Mouse (Mus musculus): ENCODE measurements around the gene Tnrc18.

DNA sequence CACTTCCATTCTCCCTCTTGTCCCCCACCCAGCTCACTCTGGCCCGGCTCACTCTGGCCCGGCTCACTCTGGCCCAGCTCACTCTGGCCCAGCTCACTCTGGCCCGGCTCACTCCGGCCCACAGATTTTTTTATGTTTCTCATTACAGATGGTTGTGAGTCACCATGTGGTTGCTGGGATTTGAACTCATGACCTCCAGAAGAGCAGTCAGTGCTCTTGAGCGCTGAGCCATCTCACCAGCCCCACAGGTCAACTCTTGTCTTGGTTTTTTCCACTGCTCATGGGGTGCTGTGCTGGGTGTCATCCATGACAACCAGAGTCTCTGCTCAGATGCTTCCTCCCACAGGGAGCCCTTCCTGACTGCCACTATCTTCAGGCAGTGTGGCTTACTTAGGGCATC is 42.7 kb downstream of the Tnrc18 start:
- no peak for TF ChIP-seq POLR2A (IDR thresholded peaks at IDR 0.05; ENCODE audit: insufficient read depth, low read length)
- TF ChIP-seq EP300 (IDR thresholded peaks at IDR 0.05; ENCODE audit: insufficient read depth, low read depth, low read length), result no peak
- no peak for TF ChIP-seq CTCF (IDR thresholded peaks at IDR 0.05; ENCODE audit: low read depth, low read length)
